Mouse (Mus musculus) kidney, adult 11 months (tissue): ENCODE results near the gene Eng.

Source experiments
- DNase-seq: peaks from one replicate; pipeline ENCODE4 v3.0.0; 2022

Eng gene

GRCm38 (mm10) chr2:32646379-32647056, at the start of gene Eng:
Eng (plus strand) TSS chr2:32646595.
- peak; percentile 80 for DNase-seq

GRCm38 (mm10) chr2:32596725-32597124, 49.7 kb upstream of the Eng start:
- no peak for DNase-seq

GRCm38 (mm10) chr2:32597248-32597647, 49.1 kb upstream of the Eng start:
- DNase-seq: no peak

- DNase-seq: no peak
Measured at GRCm38 (mm10) chr2:32597699-32598098, 48.7 kb upstream of the Eng start.

GRCm38 (mm10) chr2:32598506-32598905, 47.9 kb upstream of the Eng start:
- DNase-seq: no peak

- no peak for DNase-seq
Measured at GRCm38 (mm10) chr2:32599409-32599808, 47.0 kb upstream of the Eng start, which contains the start of gene St6galnac6. St6galnac6 (plus strand) TSS chr2:32599709.

- DNase-seq: no peak
Measured at GRCm38 (mm10) chr2:32601417-32602065, 44.9 kb upstream of the Eng start.

GRCm38 (mm10) chr2:32602600-32603054, 43.8 kb upstream of the Eng start:
- DNase-seq: peak; percentile 81

GRCm38 (mm10) chr2:32604631-32605030, 41.8 kb upstream of the Eng start:
- DNase-seq: no peak

GRCm38 (mm10) chr2:32606161-32607142, 39.9 kb upstream of the Eng start:
- DNase-seq: peak; percentile 66

GRCm38 (mm10) chr2:32607262-32607947, 39.0 kb upstream of the Eng start:
- no peak for DNase-seq

- peak; percentile 66 for DNase-seq
Measured at GRCm38 (mm10) chr2:32608141-32608777, 38.1 kb upstream of the Eng start.

- DNase-seq: no peak
Measured at GRCm38 (mm10) chr2:32608778-32609435, 37.5 kb upstream of the Eng start.

GRCm38 (mm10) chr2:32610610-32611229, 35.7 kb upstream of the Eng start:
- no peak for DNase-seq

GRCm38 (mm10) chr2:32612274-32612673, 34.1 kb upstream of the Eng start:
- no peak for DNase-seq

GRCm38 (mm10) chr2:32617109-32617508, 29.3 kb upstream of the Eng start:
- DNase-seq: no peak

- DNase-seq: no peak
Measured at GRCm38 (mm10) chr2:32617601-32618000, 28.8 kb upstream of the Eng start.

- no peak for DNase-seq
Measured at GRCm38 (mm10) chr2:32618051-32618450, 28.3 kb upstream of the Eng start.

GRCm38 (mm10) chr2:32620682-32621516, 25.5 kb upstream of the Eng start:
- peak; percentile 77 for DNase-seq

GRCm38 (mm10) chr2:32621517-32621859, 24.9 kb upstream of the Eng start, which contains the start of gene Ak1:
Ak1 (plus strand) TSS chr2:32621758.
- DNase-seq: no peak
